Mouse (Mus musculus): Measurements from ENCODE around the gene Snx7. TPM values are rescaled to one million over a fixed set of nuclear protein-coding genes. Genes with fewer than 3 reads are reported as not detected.

The Snx7 gene
- 53.9 and 59.0 TPM in 2 replicates for polyA plus RNA-seq (2012; rRNA removed)

DNA sequence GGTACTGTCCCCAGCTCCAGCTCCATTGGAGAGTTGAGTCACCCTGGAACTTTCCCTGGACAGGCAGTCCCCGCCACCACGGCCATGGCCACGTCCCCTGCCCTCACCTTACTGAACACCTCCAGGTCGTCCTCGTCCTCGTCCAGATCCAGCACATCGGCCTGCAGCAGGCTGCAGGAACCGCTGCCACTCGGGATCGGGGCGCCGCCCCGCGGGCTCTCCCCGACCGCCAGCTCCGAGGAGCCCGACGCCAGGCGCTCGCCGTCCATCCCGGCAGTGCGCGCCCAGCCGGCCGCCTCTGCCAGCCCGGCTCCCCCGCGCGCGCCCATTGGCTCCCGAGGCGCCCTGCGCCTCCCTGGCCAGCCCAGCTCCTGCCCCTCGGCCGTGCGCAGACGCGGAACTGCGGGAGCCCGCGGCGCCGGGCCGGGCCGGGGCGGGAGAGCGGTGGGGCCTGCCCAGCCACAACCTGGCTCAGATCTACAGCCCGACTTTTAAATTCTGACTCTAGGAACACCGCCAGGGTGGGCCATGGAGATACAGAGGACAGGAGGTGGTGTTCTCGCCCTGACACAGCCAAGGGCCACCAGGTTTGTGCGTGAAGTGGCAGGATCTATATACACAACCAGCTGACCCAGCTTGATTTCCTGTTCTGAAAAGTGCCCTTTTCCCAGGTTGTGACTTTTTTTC, at the start of gene Snx7:
Gene Snx7, minus strand, starts transcription at position 300 of the 687 bp plus-strand sequence.
- peaks cover 21% of the 10 kb centered on the region; the same call in 1 of the 2 replicates for H3K4me1 ChIP-seq (ENCODE audit: control insufficient read depth, insufficient read depth, low read length)
- H3K4me3 ChIP-seq (ENCODE audit: insufficient read depth, low read depth, low read length) = peak within 1 kb of the TSS; percentile 96
- 0 out of 2 replicates have a peak, but pooled peaks have one; percentile 16 for TF ChIP-seq CTCF (conservative IDR thresholded peaks at IDR 0.05; ENCODE audit: insufficient read depth, insufficient read length, low read depth, low read length)
- no peak for TF ChIP-seq POLR2A (IDR thresholded peaks at IDR 0.05; ENCODE audit: low read depth, low read length)
- H3K27ac ChIP-seq (ENCODE audit: insufficient read depth, low read depth, low read length) = peak within 1 kb of the TSS; percentile 94
- under 1% methylated on average over 53 of the region's 53 CpGs for WGBS
- H3K36me3 ChIP-seq (ENCODE audit: control insufficient read depth, insufficient read depth, low read length) = no peaks in the 10 kb centered on the region
- H3K27me3 ChIP-seq (replicated peaks; ENCODE audit: control insufficient read depth, insufficient read depth, low read length) = no peaks in the 10 kb centered on the region
- DNase-seq = peak; percentile 95

DNA sequence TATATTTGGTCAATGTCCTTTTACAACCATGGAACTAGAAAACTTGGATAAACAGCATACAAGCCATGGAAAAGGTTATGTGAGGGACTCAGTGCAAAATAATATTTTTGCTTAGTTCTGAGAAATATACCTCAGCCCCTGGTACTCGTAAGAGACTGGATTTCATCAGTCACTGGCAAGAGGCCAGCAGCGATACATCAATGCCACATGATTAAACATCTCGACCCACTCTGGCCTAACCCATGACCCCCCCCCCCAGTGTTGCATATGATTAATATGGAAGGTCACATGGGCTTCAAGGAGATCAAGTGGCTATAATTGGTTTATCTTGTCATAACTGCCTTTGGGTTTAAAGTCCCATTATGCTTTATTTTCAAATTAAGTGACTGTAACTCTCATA, 46.7 kb upstream of the Snx7 start:
- DNase-seq = no peak
- no peak for TF ChIP-seq CTCF (conservative IDR thresholded peaks at IDR 0.05; ENCODE audit: insufficient read depth, insufficient read length, low read depth, low read length)
- TF ChIP-seq POLR2A (IDR thresholded peaks at IDR 0.05; ENCODE audit: low read depth, low read length) = no peak
- Histone ChIP-seq H3K4me1 (ENCODE audit: control insufficient read depth, insufficient read depth, low read length) (no peaks in the 10 kb centered on the region), H3K27ac (ENCODE audit: insufficient read depth, low read depth, low read length) (no peak overlapping the region), H3K27me3 (replicated peaks; ENCODE audit: control insufficient read depth, insufficient read depth, low read length) (no peaks in the 10 kb centered on the region), H3K36me3 (ENCODE audit: control insufficient read depth, insufficient read depth, low read length) (no peaks in the 10 kb centered on the region), H3K4me3 (ENCODE audit: insufficient read depth, low read depth, low read length) (no peak overlapping the region)
- WGBS = 61% methylated on average over 3 of the region's 3 CpGs

DNA sequence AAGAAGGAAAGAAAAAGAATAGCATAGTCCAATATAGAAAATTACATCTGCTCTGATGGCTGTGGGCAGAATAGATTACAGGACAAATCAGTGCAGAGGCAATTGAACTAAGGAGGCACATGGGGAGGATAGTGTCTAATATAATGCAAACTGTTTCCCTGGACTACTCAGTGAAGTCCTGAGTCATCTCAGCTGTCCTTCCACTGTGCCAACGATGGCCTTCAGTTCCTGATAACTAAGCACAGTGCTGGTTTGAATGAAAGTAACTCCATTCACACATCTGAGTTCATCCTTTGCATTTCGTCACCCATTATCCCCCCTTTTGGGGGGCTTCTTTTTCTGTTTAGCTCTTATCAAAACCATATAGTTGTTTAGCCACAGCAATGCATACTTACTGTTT, 25.0 kb upstream of the Snx7 start:
- DNase-seq = no peak
- no peak overlapping the region for H3K27ac ChIP-seq (ENCODE audit: insufficient read depth, low read depth, low read length)
- no peaks in the 10 kb centered on the region for H3K36me3 ChIP-seq (ENCODE audit: control insufficient read depth, insufficient read depth, low read length)
- no peaks in the 10 kb centered on the region for H3K4me1 ChIP-seq (ENCODE audit: control insufficient read depth, insufficient read depth, low read length)
- H3K27me3 ChIP-seq (replicated peaks; ENCODE audit: control insufficient read depth, insufficient read depth, low read length) = no peaks in the 10 kb centered on the region
- TF ChIP-seq CTCF (conservative IDR thresholded peaks at IDR 0.05; ENCODE audit: insufficient read depth, insufficient read length, low read depth, low read length) (no peak), POLR2A (IDR thresholded peaks at IDR 0.05; ENCODE audit: low read depth, low read length) (no peak)
- 82% methylated on average over 2 of the region's 2 CpGs for WGBS
- H3K4me3 ChIP-seq (ENCODE audit: insufficient read depth, low read depth, low read length) = no peak overlapping the region

DNA sequence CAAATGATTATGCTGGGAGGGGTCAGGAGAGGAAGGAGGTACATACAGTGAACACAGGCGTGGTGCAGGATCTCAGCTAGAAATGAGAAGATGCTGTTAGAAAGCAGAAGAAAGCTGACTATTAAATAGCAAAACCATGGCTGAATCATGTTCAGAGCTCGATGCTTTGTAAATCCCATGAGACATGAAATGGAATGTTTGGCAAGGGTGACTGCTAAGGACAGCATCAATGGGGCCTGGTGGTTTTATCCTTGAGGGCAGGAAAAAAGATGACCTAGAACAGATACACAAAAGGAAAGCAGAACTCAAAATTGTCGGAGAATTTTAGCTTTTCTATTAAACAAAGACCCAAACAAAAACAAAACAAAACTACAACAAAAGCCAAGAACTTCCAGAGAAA, 6.7 kb upstream of the Snx7 start:
- Histone ChIP-seq H3K4me1 (ENCODE audit: control insufficient read depth, insufficient read depth, low read length) (no peaks in the 10 kb centered on the region; the same call in 1 of the 2 replicates), H3K36me3 (ENCODE audit: control insufficient read depth, insufficient read depth, low read length) (no peaks in the 10 kb centered on the region), H3K4me3 (ENCODE audit: insufficient read depth, low read depth, low read length) (no peak overlapping the region), H3K27me3 (replicated peaks; ENCODE audit: control insufficient read depth, insufficient read depth, low read length) (no peaks in the 10 kb centered on the region), H3K27ac (ENCODE audit: insufficient read depth, low read depth, low read length) (no peak overlapping the region)
- DNase-seq = no peak
- 56% methylated on average over 3 of the region's 3 CpGs for WGBS
- TF ChIP-seq CTCF (conservative IDR thresholded peaks at IDR 0.05; ENCODE audit: insufficient read depth, insufficient read length, low read depth, low read length) (no peak), POLR2A (IDR thresholded peaks at IDR 0.05; ENCODE audit: low read depth, low read length) (no peak)

DNA sequence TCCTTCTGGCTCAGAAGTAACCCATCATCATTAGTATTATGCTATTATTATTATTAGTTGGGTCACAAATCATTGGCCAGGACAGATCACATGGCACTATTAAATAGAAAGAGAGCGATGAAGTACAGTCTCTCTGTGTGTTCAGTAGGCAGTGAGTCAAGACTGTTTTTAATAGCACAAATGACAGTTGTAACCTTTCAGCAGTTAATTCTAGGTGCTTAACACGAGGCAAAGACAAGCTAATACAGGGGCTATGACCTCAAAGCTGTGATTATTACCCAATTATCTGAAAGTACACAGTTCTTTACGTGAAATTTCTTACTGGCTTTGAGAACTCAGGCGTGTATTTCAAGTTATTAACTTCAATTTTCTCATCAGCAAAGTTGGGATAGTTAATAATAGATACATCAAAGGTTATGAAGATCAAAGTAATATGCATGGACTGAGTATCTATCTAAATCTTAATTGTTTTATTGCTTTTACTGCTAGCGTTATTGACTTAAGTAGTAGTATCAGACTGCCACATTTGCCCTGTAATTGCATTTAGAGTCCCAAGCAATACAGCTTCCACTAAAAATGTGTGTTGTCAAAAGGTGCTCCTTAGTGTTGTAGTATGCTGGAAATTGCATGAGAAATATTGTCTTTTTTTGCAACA, 4.6 kb upstream of the Snx7 start:
- 69% methylated on average over 5 of the region's 5 CpGs for WGBS

DNA sequence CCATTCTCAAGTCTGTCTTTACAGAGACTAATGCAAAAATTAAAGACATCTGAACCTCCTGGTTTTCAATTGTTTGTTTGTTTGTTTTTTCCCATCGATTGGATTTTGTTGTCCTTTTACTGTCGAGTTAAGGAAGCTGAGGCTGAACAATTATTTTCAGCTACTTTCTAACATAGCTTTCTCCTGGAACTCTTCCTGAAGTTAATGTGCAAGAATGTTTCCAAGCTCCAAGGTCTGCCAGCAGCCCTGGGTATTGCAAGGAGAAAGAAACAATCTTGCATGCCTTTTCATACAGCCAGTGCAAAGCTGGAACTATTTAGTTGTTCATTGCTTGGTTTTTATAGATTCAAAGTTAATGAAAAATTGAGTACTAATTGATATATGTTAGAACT, 584 bp upstream of the Snx7 start:
- Histone ChIP-seq H3K4me1 (ENCODE audit: control insufficient read depth, insufficient read depth, low read length) (peaks cover 18% of the 10 kb centered on the region; the same call in 1 of the 2 replicates), H3K4me3 (ENCODE audit: insufficient read depth, low read depth, low read length) (peak overlapping the region; percentile 96), H3K36me3 (ENCODE audit: control insufficient read depth, insufficient read depth, low read length) (no peaks in the 10 kb centered on the region), H3K27me3 (replicated peaks; ENCODE audit: control insufficient read depth, insufficient read depth, low read length) (no peaks in the 10 kb centered on the region), H3K27ac (ENCODE audit: insufficient read depth, low read depth, low read length) (peak overlapping the region; percentile 94; the same call in 1 of the 2 replicates)
- TF ChIP-seq POLR2A (IDR thresholded peaks at IDR 0.05; ENCODE audit: low read depth, low read length) (no peak), CTCF (conservative IDR thresholded peaks at IDR 0.05; ENCODE audit: insufficient read depth, insufficient read length, low read depth, low read length) (no peak)
- DNase-seq = peak; percentile 56
- WGBS = 1% methylated on average over 2 of the region's 2 CpGs

More for the DNA sequence above, 4.6 kb upstream of the Snx7 start:
- no peak overlapping the region for H3K27ac ChIP-seq (ENCODE audit: insufficient read depth, low read depth, low read length)
- H3K27me3 ChIP-seq (replicated peaks; ENCODE audit: control insufficient read depth, insufficient read depth, low read length) = no peaks in the 10 kb centered on the region
- H3K36me3 ChIP-seq (ENCODE audit: control insufficient read depth, insufficient read depth, low read length) = no peaks in the 10 kb centered on the region
- H3K4me3 ChIP-seq (ENCODE audit: insufficient read depth, low read depth, low read length) = no peak overlapping the region
- TF ChIP-seq CTCF (conservative IDR thresholded peaks at IDR 0.05; ENCODE audit: insufficient read depth, insufficient read length, low read depth, low read length) (no peak), POLR2A (IDR thresholded peaks at IDR 0.05; ENCODE audit: low read depth, low read length) (no peak)
- H3K4me1 ChIP-seq (ENCODE audit: control insufficient read depth, insufficient read depth, low read length) = peaks cover 4% of the 10 kb centered on the region; the same call in 1 of the 2 replicates
- no peak for DNase-seq

DNA sequence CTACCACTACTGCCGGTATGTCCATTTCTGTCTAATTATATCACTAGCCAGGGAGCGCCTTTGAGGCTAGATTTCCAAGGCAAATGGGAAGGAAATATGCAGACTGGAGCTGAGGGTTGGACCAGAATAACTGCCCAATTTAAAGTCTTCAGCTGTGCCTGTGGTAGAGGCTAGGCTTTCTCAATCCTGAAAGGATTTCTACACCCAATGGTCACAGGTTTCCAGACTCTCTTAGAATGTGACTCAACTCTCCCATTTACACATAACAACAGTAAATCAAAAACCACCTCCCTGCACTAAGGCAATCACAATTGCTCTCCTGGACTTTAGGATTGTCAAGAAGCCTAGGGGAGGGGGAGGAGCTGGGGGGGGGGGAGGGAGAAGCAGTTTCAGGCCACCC, 645 bp downstream of the Snx7 start:
- no peaks in the 10 kb centered on the region for H3K27me3 ChIP-seq (replicated peaks; ENCODE audit: control insufficient read depth, insufficient read depth, low read length)
- peak overlapping the region; percentile 89 for H3K27ac ChIP-seq (ENCODE audit: insufficient read depth, low read depth, low read length)
- peak overlapping the region; percentile 96 for H3K4me3 ChIP-seq (ENCODE audit: insufficient read depth, low read depth, low read length)
- 17% methylated on average over 2 of the region's 2 CpGs for WGBS
- TF ChIP-seq CTCF (conservative IDR thresholded peaks at IDR 0.05; ENCODE audit: insufficient read depth, insufficient read length, low read depth, low read length) = no peak
- peaks cover 23% of the 10 kb centered on the region; the same call in 1 of the 2 replicates for H3K4me1 ChIP-seq (ENCODE audit: control insufficient read depth, insufficient read depth, low read length)
- H3K36me3 ChIP-seq (ENCODE audit: control insufficient read depth, insufficient read depth, low read length) = no peaks in the 10 kb centered on the region
- peak; percentile 37 for DNase-seq

Data from kidney, adult 2 months (tissue).